Comparison of ENCODE assay signal across 29 mouse cellular contexts in the genomic region with DNA sequence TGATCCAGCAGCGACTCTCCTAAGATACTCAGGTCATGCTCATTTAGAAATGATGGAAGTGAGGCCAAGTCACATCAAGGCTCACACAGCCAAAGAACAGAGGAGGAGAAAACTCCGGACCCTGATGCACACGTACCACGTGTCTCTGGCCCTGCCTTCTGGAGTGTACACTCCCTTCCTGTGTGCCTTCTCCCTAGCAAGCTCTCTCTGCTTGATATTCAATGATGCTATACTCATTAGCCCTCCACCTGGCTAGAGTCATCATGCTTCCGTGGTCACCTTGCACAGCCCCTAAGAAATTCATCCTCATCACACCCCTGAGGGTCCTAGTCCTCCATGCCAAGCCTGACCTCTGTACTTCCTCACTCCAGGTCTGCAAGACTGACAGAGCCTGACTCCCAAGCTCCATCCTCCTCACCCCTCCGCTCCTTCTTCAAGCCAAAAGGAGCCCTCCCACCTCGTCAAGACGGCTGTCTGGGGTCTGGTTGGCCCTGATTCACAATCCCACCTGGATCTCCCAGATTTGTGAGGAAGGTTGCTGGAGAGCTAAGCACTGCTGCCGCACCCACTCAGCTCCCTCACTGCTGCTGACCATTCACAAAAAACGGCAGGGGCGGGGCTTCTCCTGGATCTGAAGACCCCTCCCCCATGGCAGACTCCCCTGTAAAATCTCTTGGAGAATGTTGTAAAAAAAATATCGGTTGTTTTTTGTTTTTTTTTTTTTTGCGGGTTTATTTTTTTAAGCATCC. TPM values are rescaled to one million over a fixed set of nuclear protein-coding genes. Genes with fewer than 3 reads are reported as not detected.
A peak's percentile ranks its signal among the peaks of the same experiment; 100 is the strongest.
DNase-seq lines count a peak whose midpoint lies in the region; TF ChIP-seq lines count a peak whose summit lies in the region.
"Had no signal": no experiment of that assay in that cellular context is flagged by ENCODE, and none has a peak within 500 bp of the region (broad histone marks: within the 10 kb centered on the region; RNA-seq: fewer than 3 reads in every experiment).

No protein-coding gene starts in this region.

- H3K27me3 ChIP-seq in heart, embryonic 10.5 days (ENCODE audit: insufficient read depth, poor library complexity, severe bottlenecking): no peaks in the 10 kb centered on the region
- H3K27me3 ChIP-seq: heart, embryonic 15.5 days; hindbrain, embryonic 12.5 days; kidney, embryonic 15.5 days; limb, embryonic 15.5 days; midbrain, embryonic 13.5 days had no signal

- DNase-seq in heart, embryonic 10.5 days (ENCODE audit: low spot score): no peak
- DNase-seq in heart, postnatal 10 days: no peak
- peak; percentile 57 for DNase-seq in thymus, postnatal 14 days
- no peak for DNase-seq in thymus, adult 18-20 months
- peak; percentile 29 to 55 for DNase-seq in thymus, postnatal 36 days
- DNase-seq in frontal cortex, postnatal 36 days (ENCODE audit: low spot score in 2 of 2): no peak
- no peak for DNase-seq in kidney, adult 11 months
- DNase-seq: cerebellum, adult 11 months; gastrocnemius, postnatal 14 days; heart, postnatal 36 days; kidney, adult 18-20 months; kidney, postnatal 25 days; liver, embryonic 13.5 days; lung, adult 2 months; lung, postnatal 10 days; right cerebral cortex, postnatal 25 days; spleen, adult 18-20 months had no signal

- no peak for TF ChIP-seq CTCF in embryonic fibroblast, embryonic 13.5 days (IDR thresholded peaks at IDR 0.05; ENCODE audit: borderline replicate concordance, insufficient read depth, low read length)

- peaks cover 52% of the 10 kb centered on the region for H3K4me1 ChIP-seq in heart, embryonic 10.5 days
- H3K4me1 ChIP-seq in embryonic fibroblast, embryonic 13.5 days (ENCODE audit: control insufficient read depth, insufficient read depth, low read length): peaks cover 22% of the 10 kb centered on the region

- intact Hi-C loops in heart, postnatal 10 days (cut with DNase I): no loop called here

- no peak overlapping the region for H3K4me3 ChIP-seq in heart, embryonic 10.5 days
- H3K4me3 ChIP-seq in embryonic fibroblast, embryonic 13.5 days (ENCODE audit: insufficient read depth, low read length): no peak overlapping the region
- H3K4me3 ChIP-seq: forebrain, embryonic 12.5 days; heart, embryonic 15.5 days; hindbrain, embryonic 12.5 days; kidney, embryonic 15.5 days; layer of hippocampus, adult 2 months; left cerebral cortex, adult 2 months; limb, embryonic 15.5 days; liver, embryonic 13.5 days; midbrain, embryonic 13.5 days had no signal

- 0 out of 2 replicates have a peak overlapping the region, but pooled peaks have one; percentile 24 for H3K27ac ChIP-seq in heart, embryonic 10.5 days
- 0 out of 2 replicates have a peak overlapping the region, but pooled peaks have one; percentile 73 for H3K27ac ChIP-seq in embryonic fibroblast, embryonic 13.5 days (ENCODE audit: insufficient read depth, low read length)
- H3K27ac ChIP-seq: forebrain, embryonic 12.5 days; hindbrain, embryonic 12.5 days; hindbrain, postnatal 0 days; kidney, embryonic 15.5 days; layer of hippocampus, adult 2 months; left cerebral cortex, adult 2 months; limb, embryonic 15.5 days; liver, embryonic 13.5 days; macrophage; midbrain, embryonic 13.5 days had no signal

- 55% methylated on average over 13 of the region's 13 CpGs for WGBS in heart, embryonic 10.5 days

- no peak for TF ChIP-seq POLR2A in embryonic fibroblast, embryonic 13.5 days (IDR thresholded peaks at IDR 0.05; ENCODE audit: low read depth, low read length)

- H3K36me3 ChIP-seq in heart, embryonic 10.5 days: no peaks in the 10 kb centered on the region
- H3K36me3 ChIP-seq: forebrain, embryonic 12.5 days; G1E; heart, embryonic 15.5 days; hindbrain, embryonic 12.5 days; kidney, embryonic 15.5 days; limb, embryonic 15.5 days; liver, embryonic 13.5 days; midbrain, embryonic 13.5 days had no signal

- H3K9me3 ChIP-seq in heart, embryonic 10.5 days: no peaks in the 10 kb centered on the region
- H3K9me3 ChIP-seq: forebrain, embryonic 12.5 days; G1E; heart, embryonic 15.5 days; hindbrain, embryonic 12.5 days; kidney, embryonic 15.5 days; limb, embryonic 15.5 days; liver, embryonic 13.5 days; midbrain, embryonic 13.5 days had no signal

RNA-seq across cellular contexts. Expression of a gene that starts 30.4 kb away (rescaled TPM):
- polyA plus RNA-seq in heart, embryonic 10.5 days (2016; fragmentation: Nextera tagmentation; extraction: Ambion mirVana): 298 and 356 TPM in 2 replicates
- total RNA-seq in heart, postnatal 10 days (2021): 100 to 1,000 TPM; 121 TPM
- polyA plus RNA-seq in embryonic fibroblast, embryonic 13.5 days (2011; ENCODE audit: insufficient read length, low read depth, missing spikeins): 162 and 179 TPM in 2 replicates

RNA-seq across cellular contexts. Expression of a gene that starts 30.5 kb away (rescaled TPM):
- polyA plus RNA-seq in heart, embryonic 10.5 days (2016; fragmentation: Nextera tagmentation; extraction: Ambion mirVana): 66.0 and 89.0 TPM in 2 replicates
- 10 to 100 TPM; 55.9 to 67.1 TPM for total RNA-seq in heart, postnatal 10 days (2021)
- polyA plus RNA-seq in embryonic fibroblast, embryonic 13.5 days (2011; ENCODE audit: insufficient read length, low read depth, missing spikeins): 74.6 and 86.4 TPM in 2 replicates

Comparison
In these comparisons a context has a peak if more than half of its experiments do, and no peak if none do; other contexts are left out.
1. DNase-seq: peak in thymus, postnatal 14 days (single experiment) and thymus, postnatal 36 days (2 of 2); none in heart, embryonic 10.5 days (single experiment), heart, postnatal 10 days (0 of 2), thymus, adult 18-20 months (0 of 2), frontal cortex, postnatal 36 days (0 of 2) and kidney, adult 11 months (single experiment).